Mouse (Mus musculus) cerebellum, adult 2 months (tissue): ENCODE results near the gene Celf1.

Experiments
- CTCF ChIP-seq: fragments of 200-500 bp; IDR thresholded peaks from 2 replicates; pipeline ENCODE4 v1.5.1; 2011; ENCODE audit warnings: low read depth, mild to moderate bottlenecking, control low read depth, low read length, moderate library complexity, borderline replicate concordance; ENCODE audit not compliant: insufficient read depth
- POLR2A ChIP-seq: fragments of 200-500 bp; IDR thresholded peaks from 2 replicates; pipeline ENCODE4 v1.6.1; 2011; ENCODE audit warnings: low read length, control low read depth, borderline replicate concordance; ENCODE audit not compliant: insufficient read depth

GRCm38 (mm10) chr2:90958856-90959255 is 18.7 kb downstream of the Celf1 start:
- TF ChIP-seq POLR2A (no peak), CTCF (no peak)
